Mouse (Mus musculus): ENCODE data around the gene Krt90. TPM values are rescaled to one million over a fixed set of nuclear protein-coding genes. Genes with fewer than 3 reads are reported as not detected.

The Krt90 gene
- under 1 TPM in 1 of 2 experiments, not detected in 1; 0.18 TPM for total RNA-seq (2021)
- long read RNA-seq, experiment 1 = 0 reads
- long read RNA-seq, experiment 2 = 0 reads

DNA sequence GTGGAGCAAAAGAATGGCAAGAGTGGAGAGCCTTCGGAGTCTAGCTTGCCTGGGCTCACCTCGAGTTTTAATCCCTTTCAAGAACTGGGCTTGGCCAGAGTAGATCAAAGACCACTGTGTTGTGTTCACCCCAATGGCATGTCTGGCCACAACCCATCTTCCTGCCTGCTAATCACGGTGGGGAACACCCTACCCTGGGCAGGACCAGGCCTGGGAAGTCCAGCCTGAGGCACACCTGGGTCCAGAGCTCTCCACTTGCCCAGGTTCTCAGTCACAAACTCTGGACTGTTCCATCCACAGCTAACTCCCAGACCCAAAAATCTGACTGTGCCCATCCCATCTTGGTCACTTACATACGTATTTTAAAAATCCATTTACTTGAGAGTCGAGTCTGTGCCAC is at the start of gene Krt90:
Krt90 (minus strand) TSS at position 101 of the 400 bp plus-strand sequence.
- DNase-seq = no peak

GRCm38 (mm10) chr15:101599123-101599522 is 36.4 kb upstream of the Krt90 start:
- no peak for DNase-seq

GRCm38 (mm10) chr15:101588216-101588615 is 25.5 kb upstream of the Krt90 start:
- DNase-seq = no peak

- peak; percentile 23 for DNase-seq
Observed at GRCm38 (mm10) chr15:101584456-101584855, 21.7 kb upstream of the Krt90 start.

- no peak for DNase-seq
Observed at GRCm38 (mm10) chr15:101583211-101583965, 20.6 kb upstream of the Krt90 start.

DNA sequence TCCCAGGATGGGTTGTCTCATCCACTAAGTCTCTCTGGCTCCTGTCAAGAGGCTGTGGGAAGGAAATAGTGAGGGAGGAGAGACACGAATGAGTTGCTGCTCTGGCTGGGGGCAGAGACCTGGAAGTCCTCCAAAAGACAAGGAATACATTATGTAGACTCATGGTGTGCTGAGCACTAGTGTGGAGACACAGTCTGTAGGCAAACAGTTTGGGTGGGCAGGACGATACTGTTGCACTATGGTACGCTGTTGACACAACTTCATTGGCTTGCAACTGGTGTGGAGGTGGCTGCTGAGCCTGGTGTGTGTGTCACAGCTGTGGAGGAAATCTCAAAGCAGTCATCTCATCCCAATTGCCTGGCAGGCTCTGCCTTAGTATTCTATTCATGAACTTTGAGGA is 19.0 kb upstream of the Krt90 start:
- DNase-seq = no peak

DNA sequence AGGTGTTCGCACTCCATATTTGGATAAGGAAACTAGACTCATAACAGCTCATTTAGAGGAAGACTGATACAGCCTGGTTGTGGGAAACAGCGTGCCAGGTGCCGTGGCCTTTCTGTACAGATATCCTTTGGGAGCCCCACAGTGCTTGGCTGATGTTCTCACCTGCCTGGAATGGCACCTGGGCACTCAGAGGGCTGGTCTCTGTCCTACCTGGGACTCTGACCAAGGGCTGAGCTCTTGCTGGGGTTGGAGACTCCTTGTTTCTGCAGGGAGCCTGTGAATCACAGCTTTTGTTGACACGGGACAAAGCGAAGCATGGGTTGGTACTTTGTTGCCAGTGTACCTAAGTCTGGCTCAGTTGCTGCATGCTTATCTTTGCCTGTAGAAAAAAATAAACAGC is 12.8 kb upstream of the Krt90 start:
- no peak for DNase-seq

DNA sequence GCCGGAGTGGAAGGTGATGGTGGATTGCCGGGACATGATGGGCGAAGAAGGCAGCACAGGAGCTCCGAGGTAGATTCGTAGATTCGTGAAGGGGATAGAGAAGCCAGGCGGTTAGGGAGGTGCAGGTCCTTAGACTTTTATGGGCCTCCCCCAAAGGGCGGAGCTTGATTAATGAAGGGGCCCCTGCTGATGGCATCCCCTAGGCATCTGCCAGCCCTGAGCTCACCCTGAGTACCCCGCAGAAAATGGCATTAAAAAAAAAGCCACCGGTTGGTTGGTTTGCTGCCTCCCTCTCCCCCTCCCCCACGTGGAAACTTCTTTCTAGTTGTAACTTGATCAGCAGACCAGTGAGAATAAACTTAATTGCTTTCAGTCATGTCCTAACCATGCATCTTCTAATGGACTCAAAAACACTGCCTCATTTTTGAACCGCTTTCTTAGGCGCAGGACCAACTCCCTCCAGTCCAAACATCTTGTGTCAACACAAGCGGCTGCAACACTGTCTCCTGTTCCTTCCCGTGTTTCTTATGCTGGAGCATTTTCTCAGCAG is 11.1 kb upstream of the Krt90 start, which contains the start of gene Krt75:
Krt75 (minus strand) TSS at position 109 of the 550 bp plus-strand sequence.
- no peak for DNase-seq

GRCm38 (mm10) chr15:101567780-101568179 is 5.0 kb upstream of the Krt90 start:
- peak; percentile 6 for DNase-seq

DNA sequence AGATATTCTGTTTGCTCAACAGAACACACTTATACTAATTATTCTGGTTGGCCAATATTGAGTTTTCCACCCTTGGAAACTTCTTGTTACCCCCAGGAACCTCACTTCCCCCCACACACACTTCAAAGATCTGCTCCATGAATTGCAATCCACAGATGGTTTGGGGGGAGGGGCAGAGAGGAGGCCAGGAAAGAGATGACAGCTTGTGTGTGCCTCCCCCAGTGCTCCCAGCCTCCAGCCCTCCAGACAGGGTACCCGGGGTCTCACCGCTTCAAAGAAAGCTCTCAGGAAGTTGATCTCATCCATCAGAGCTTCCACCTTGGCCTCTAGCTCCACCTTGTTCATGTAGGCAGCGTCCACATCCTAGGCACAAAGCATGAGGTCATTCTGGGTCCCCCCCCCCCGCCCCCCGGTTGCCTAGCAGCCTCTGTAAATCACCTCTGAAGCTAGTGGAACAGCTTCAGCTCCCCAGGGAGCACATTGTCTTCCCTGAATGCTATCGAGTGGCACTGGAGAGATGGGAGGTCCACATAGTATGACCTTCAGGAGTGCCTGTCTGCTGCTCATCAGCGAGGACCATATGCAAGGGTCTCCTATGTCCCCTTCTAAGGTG is 4.6 kb downstream of the Krt90 start:
- no peak for DNase-seq

- DNase-seq = peak; percentile 43
Observed at GRCm38 (mm10) chr15:101553169-101553568, 9.6 kb downstream of the Krt90 start.

DNA sequence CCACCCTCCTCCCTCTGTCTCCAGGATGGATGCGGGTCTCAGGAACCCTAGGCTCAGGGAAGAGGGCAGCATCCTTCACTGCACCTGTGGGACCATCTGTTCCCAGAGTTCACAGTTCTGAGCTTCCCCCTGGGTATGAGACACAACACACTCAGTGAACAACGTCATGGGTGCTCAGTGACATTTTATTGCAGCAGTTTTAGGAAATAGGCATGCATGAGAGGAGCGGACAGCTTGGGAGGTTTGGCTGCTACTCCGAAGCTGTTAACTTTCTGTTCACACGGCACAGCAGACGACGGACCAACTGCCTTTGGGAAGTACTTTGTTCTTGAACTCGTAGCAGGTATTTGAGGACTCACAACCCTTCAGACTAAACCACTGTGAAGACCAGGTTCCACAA is 10.6 kb downstream of the Krt90 start:
- DNase-seq = no peak

- no peak for DNase-seq
Observed at GRCm38 (mm10) chr15:101550567-101550966, 12.2 kb downstream of the Krt90 start, which contains the start of gene Krt82. Krt82 (minus strand) TSS chr15:101550667.

DNA sequence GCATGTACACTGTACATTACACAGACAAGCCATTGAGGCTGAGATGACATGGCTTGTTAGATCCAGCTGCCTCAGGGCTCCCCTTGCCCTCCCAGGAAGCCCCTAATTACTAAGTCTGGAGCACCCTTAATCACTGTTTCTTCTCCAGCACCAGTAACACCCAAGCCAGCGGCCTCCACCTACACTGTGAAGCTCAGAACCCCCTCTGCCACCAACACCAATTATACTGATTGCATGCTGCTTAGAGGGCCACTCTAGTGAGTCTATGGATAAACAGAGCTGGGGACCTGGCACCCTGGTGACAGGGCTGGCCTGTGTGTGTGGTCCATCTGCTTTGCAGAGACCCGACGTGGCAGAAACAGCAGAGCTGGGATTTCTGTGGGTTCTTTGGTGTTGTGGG is 18.3 kb downstream of the Krt90 start:
- no peak for DNase-seq

- no peak for DNase-seq
Observed at GRCm38 (mm10) chr15:101542543-101542942, 20.2 kb downstream of the Krt90 start.

- no peak for DNase-seq
Observed at GRCm38 (mm10) chr15:101538580-101538900, 24.2 kb downstream of the Krt90 start.

DNA sequence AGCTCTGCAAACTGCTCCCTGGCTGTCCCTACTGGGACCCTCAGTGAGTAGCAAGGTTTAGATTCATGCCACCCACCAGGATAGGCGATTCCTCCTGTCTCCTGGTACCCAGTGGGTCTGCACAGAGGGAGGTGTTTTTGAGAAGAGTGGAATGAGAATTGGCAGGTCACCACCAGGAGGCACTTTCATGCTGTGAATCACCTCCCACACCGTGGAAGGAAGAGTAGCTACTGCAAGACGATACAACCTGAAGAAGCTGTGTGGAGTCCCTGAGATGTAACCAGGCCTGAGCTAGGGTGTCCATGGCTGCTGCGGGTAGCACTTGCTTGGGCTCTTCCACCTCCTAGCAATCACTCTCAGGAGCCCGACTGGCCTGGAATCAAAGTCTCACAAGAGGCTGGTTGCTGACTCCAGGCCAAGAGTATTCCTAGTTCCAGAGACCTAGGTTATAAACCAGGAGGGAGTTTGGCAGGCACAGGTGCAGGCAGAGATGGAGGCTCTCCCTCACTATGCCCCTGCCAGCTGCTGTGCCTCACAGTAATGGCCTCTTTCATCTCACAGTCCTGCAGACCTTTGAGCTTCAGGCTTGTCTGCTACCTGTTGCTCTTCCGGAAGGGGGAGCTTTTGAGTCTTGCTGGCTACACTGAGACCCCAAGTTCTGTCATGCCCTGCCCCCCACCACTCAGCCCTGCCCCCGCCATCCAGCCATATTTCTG is 24.7 kb downstream of the Krt90 start:
- no peak for DNase-seq

DNA sequence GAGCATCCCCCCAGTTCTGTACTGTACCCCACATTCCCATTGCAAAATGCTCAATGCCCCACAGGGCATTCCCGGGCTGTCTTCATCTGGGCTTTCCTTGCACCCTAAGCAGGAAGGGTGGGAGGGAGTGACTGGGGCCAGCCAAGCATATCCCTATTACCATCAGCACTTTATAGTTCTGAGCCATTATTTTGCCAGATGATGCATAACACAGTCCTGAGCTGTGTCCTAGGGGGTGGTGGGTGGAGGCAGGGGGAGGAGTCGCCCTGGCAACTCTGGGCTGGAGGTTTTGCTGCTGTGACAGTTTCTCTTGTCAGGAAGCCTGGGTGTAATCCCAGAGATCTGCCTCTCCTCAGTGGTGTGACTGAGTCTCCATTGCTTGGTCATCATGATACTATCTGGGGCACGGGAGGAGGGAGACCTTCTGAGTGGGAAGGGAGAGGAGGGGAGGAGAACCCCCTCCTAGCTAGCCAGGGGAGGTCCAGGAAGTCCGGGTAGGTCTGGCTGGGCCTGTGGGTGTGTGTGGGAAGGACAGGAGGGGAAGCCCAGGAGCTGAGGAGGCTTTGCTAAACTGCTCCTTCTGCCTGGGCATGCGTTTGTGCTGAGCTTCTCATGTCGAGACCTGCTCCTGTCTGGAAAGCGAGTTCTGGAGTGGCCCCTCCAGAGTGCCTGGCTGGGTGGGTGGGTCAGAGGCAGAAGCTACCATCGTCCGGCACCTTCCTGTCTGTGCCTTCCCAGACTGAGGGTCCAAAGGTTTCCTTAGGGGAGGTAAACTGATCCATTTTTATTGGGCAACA is 26.5 kb downstream of the Krt90 start:
- DNase-seq = no peak

DNA sequence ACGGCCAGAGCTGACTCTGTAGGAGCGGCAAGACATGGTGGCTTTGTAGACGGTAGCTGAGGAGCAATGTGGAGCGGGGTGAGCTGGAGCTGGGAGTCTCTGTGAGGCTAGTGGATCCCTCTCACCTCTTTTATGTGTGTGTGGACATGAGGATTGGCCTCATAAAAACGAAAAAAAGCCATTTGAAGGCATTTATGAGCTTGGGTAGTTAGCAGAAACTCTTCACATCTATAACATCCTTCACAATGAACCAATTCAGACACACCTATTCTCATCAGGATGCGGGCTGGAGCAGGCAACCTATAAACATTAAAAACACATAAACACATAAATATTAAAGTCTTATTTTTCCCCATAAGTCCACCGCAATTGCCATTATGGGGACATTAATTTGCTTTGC is 30.0 kb downstream of the Krt90 start, which contains the start of gene Krt84:
Krt84 (minus strand) TSS at position 101 of the 400 bp plus-strand sequence.
- no peak for DNase-seq

DNA sequence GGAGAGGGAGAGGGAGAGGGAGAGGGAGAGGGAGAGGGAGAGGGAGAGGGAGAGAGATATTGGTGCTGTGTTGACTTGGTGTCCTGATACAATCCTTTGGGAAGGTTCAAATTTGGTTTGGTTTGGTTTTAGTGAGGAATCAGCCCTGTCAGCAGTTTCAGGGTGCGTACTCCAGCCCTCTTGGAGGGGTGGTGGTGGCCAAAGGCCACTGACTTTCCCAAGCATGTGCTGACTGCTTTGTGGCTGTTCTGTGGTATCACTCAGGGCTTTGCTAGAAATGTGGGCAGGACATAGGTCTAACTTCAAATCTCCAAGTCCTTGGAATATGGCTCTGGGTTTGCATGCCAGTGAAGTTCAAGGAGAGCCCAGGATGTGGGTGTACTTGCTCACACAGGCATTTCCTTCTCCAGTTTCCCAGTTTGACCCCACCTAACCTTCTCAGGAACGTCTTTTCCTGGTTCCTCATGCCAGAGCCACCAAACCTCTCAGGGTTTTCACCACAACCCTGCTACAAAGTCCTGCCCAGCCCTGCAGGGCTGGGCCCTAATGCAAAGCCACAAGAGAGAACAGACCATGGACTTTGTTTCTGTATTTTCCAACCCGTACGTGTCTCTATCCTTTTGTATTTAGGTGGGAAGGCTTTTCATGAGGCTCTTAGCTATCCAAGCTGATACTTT is 40.1 kb downstream of the Krt90 start:
- DNase-seq = no peak

DNA sequence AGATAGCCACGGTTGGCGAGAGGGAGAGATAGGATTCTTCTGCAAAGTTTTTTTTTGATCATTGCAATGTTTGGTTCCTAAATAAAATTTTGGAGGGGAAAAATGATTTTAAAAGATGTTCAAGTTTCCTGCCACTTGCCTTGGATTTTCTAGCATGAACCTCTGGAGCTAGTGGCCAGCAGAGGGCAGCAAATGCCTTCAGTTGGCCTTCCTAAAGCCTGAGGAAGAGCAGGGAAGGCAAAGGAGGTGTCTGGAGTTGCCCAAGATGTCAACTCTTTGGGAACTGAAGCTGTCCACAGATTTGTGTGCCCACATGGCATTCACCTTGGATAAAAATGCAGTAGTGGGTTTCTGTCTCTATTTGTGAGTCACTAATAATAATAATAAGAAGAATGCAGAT is 43.0 kb downstream of the Krt90 start:
- peak; percentile 86 for DNase-seq

All from adrenal gland, postnatal 10 days (tissue).